Mouse (Mus musculus) embryonic facial prominence, embryonic 13.5 days (tissue): ENCODE measurements around the gene Zfp119b. TPM values are rescaled to one million over a fixed set of nuclear protein-coding genes. Genes with fewer than 3 reads are reported as not detected.
"Not testable (repeated sequence)": the region's sequence is repeated elsewhere in the genome, so short reads cannot be mapped to it uniquely, and the experiment has no call there.

Source experiments
- ATAC-seq: fragments of 200-750 bp; cut with Nextera tagmentation; 2 replicates; pipeline ENCODE4 v1.8.0; 2017; ENCODE audit warnings: low read depth; ENCODE audit not compliant: insufficient number of reproducible peaks, insufficient read depth, low FRiP score, low TSS enrichment
- H3K27ac ChIP-seq: fragments of 300-500 bp; sonication (generic); 2 replicates; pipeline ENCODE4 v1.5.1; 2015; ENCODE audit warnings: moderate library complexity, mild to moderate bottlenecking, inconsistent platforms
- H3K27me3 ChIP-seq: fragments of 300-500 bp; sonication (generic); 2 replicates; pipeline ENCODE4 v1.6.1; 2015; ENCODE audit warnings: mild to moderate bottlenecking, inconsistent platforms
- H3K36me3 ChIP-seq: fragments of 300-500 bp; sonication (generic); 2 replicates; pipeline ENCODE4 v1.6.1; 2015; ENCODE audit warnings: mild to moderate bottlenecking, inconsistent platforms
- H3K4me1 ChIP-seq: fragments of 300-500 bp; sonication (generic); 2 replicates; pipeline ENCODE4 v1.6.1; 2015; ENCODE audit warnings: inconsistent platforms
- H3K4me2 ChIP-seq: fragments of 300-500 bp; sonication (generic); 2 replicates; pipeline ENCODE4 v1.6.1; 2015; ENCODE audit warnings: moderate library complexity, mild to moderate bottlenecking, inconsistent platforms
- H3K4me3 ChIP-seq: fragments of 300-500 bp; sonication (generic); 2 replicates; pipeline ENCODE4 v1.5.1; 2015; ENCODE audit warnings: mild to moderate bottlenecking, inconsistent platforms
- H3K9ac ChIP-seq: fragments of 300-500 bp; sonication (generic); 2 replicates; pipeline ENCODE4 v1.6.1; 2015; ENCODE audit warnings: mild to moderate bottlenecking, inconsistent platforms
- H3K9me3 ChIP-seq: fragments of 300-500 bp; sonication (generic); 2 replicates; pipeline ENCODE4 v1.6.1; 2016; ENCODE audit warnings: inconsistent platforms
- WGBS: fragments of 180-500 bp; shearing (Covaris S2); methylation state at CpG from one replicate; pipeline ENCODE4 v1.1.7; 2015; ENCODE audit warnings: mixed read lengths; 5-methylcytosine and 5-hydroxymethylcytosine counted together
- polyA plus RNA-seq: library from polyadenylated mRNA; unstranded; fragments of >200 nt; fragmentation: Nextera tagmentation; extraction: Ambion mirVana; gene quantifications from 2 replicates; pipeline ENCODE4 v1.2.1, GENCODE M21; 2015

Zfp119b gene
- polyA plus RNA-seq, 1 experiment from 2014 or later, result 5.8 TPM

GRCm38 (mm10) chr17:55956591-55956990 is 7.3 kb upstream of the Zfp119b start:
- Histone ChIP-seq H3K36me3 (peaks cover 9% of the 10 kb centered on the region), H3K9ac (peak overlapping the region; percentile 66), H3K9me3 (no peaks in the 10 kb centered on the region), H3K27ac (no peak overlapping the region), H3K4me2 (peak overlapping the region; percentile 82), H3K27me3 (peaks cover 22% of the 10 kb centered on the region), H3K4me3 (peak overlapping the region; percentile 49), H3K4me1 (peaks cover 30% of the 10 kb centered on the region)
- ATAC-seq, result no peak
- 42% methylated on average over 6 of the region's 6 CpGs for WGBS

- Histone ChIP-seq H3K9me3 (no peaks in the 10 kb centered on the region), H3K36me3 (peaks cover 4% of the 10 kb centered on the region; the same call in 1 of the 2 replicates), H3K27me3 (peaks cover 22% of the 10 kb centered on the region), H3K9ac (peak overlapping the region; percentile 66), H3K4me1 (peaks cover 30% of the 10 kb centered on the region), H3K4me2 (peak overlapping the region; percentile 82), H3K4me3 (peak overlapping the region; percentile 49), H3K27ac (no peak overlapping the region)
- WGBS, result under 1% methylated on average over 26 of the region's 26 CpGs
- ATAC-seq, result no peak
Observed at GRCm38 (mm10) chr17:55956129-55956528, 6.8 kb upstream of the Zfp119b start.

- H3K9me3 ChIP-seq, result no peaks in the 10 kb centered on the region
- H3K4me1 ChIP-seq, result peaks cover 23% of the 10 kb centered on the region
- H3K4me2 ChIP-seq, result no peak overlapping the region
- H3K4me3 ChIP-seq, result no peak overlapping the region
- no peak overlapping the region for H3K9ac ChIP-seq
- H3K27me3 ChIP-seq, result peaks cover 26% of the 10 kb centered on the region
- H3K36me3 ChIP-seq, result no peaks in the 10 kb centered on the region
- no peak overlapping the region for H3K27ac ChIP-seq
- no peak for ATAC-seq
- WGBS, result 37% methylated on average over 16 of the region's 16 CpGs
Observed at GRCm38 (mm10) chr17:55954229-55954628, 4.9 kb upstream of the Zfp119b start.

GRCm38 (mm10) chr17:55953751-55954150 is 4.5 kb upstream of the Zfp119b start:
- no peak overlapping the region for H3K9ac ChIP-seq
- H3K36me3 ChIP-seq, result no peaks in the 10 kb centered on the region
- H3K27me3 ChIP-seq, result peaks cover 26% of the 10 kb centered on the region
- H3K27ac ChIP-seq, result no peak overlapping the region
- H3K4me1 ChIP-seq, result peaks cover 23% of the 10 kb centered on the region
- H3K4me3 ChIP-seq, result no peak overlapping the region
- no peaks in the 10 kb centered on the region for H3K9me3 ChIP-seq
- H3K4me2 ChIP-seq, result no peak overlapping the region
- WGBS, result 75% methylated on average over 6 of the region's 6 CpGs
- ATAC-seq, result no peak

- no peak within 1 kb of the TSS for H3K4me3 ChIP-seq
- no peak within 1 kb of the TSS for H3K4me2 ChIP-seq
- peaks cover 26% of the 10 kb centered on the region for H3K27me3 ChIP-seq
- H3K9ac ChIP-seq, result no peak within 1 kb of the TSS
- H3K4me1 ChIP-seq, result peaks cover 15% of the 10 kb centered on the region
- no peaks in the 10 kb centered on the region for H3K9me3 ChIP-seq
- H3K36me3 ChIP-seq, result no peaks in the 10 kb centered on the region
- H3K27ac ChIP-seq, result no peak within 1 kb of the TSS
- 68% methylated on average over 6 of the region's 6 CpGs for WGBS
- ATAC-seq, result no peak
Observed at GRCm38 (mm10) chr17:55952447-55953027, 3.2 kb upstream of the Zfp119b start, which contains the start of gene Ebi3. TSS of gene Ebi3 (plus strand) at chr17:55952640.

- Histone ChIP-seq H3K9ac (no peak overlapping the region), H3K36me3 (no peaks in the 10 kb centered on the region), H3K27ac (no peak overlapping the region), H3K4me3 (no peak overlapping the region), H3K4me1 (peaks cover 10% of the 10 kb centered on the region), H3K27me3 (peaks cover 26% of the 10 kb centered on the region), H3K4me2 (no peak overlapping the region), H3K9me3 (no peaks in the 10 kb centered on the region)
- no peak for ATAC-seq
Observed at GRCm38 (mm10) chr17:55952041-55952440, 2.7 kb upstream of the Zfp119b start.

- WGBS, result 78% methylated on average over 9 of the region's 9 CpGs
- Histone ChIP-seq H3K9ac (no peak overlapping the region), H3K4me3 (no peak overlapping the region), H3K36me3 (no peaks in the 10 kb centered on the region), H3K27ac (no peak overlapping the region), H3K9me3 (no peaks in the 10 kb centered on the region), H3K4me2 (no peak overlapping the region), H3K4me1 (peaks cover 3% of the 10 kb centered on the region; the same call in 1 of the 2 replicates), H3K27me3 (peaks cover 24% of the 10 kb centered on the region)
- ATAC-seq, result no peak
Observed at GRCm38 (mm10) chr17:55950601-55951000, 1.3 kb upstream of the Zfp119b start.

GRCm38 (mm10) chr17:55948647-55949046 is 653 bp downstream of the Zfp119b start:
- Histone ChIP-seq H3K36me3 (no peaks in the 10 kb centered on the region), H3K9me3 (no peaks in the 10 kb centered on the region), H3K4me3 (no peak overlapping the region), H3K9ac (no peak overlapping the region), H3K4me1 (peaks cover 6% of the 10 kb centered on the region; the same call in 1 of the 2 replicates), H3K27me3 (peaks cover 4% of the 10 kb centered on the region), H3K27ac (no peak overlapping the region), H3K4me2 (no peak overlapping the region)
- ATAC-seq, result no peak
- WGBS, result 87% methylated on average over 4 of the region's 4 CpGs

- Histone ChIP-seq H3K27ac (peak overlapping the region; percentile 89), H3K27me3 (peaks cover 2% of the 10 kb centered on the region; the same call in 1 of the 2 replicates), H3K4me1 (peaks cover 6% of the 10 kb centered on the region; the same call in 1 of the 2 replicates), H3K4me2 (peak overlapping the region; percentile 82), H3K9me3 (no peaks in the 10 kb centered on the region), H3K4me3 (peak overlapping the region; percentile 52), H3K9ac (peak overlapping the region; percentile 74), H3K36me3 (no peaks in the 10 kb centered on the region)
- ATAC-seq, result no peak
- 27% methylated on average over 5 of the region's 5 CpGs for WGBS
Observed at GRCm38 (mm10) chr17:55945696-55946095, 3.6 kb downstream of the Zfp119b start.

GRCm38 (mm10) chr17:55944866-55945682 is 4.2 kb downstream of the Zfp119b start:
- Histone ChIP-seq H3K27ac (peak overlapping the region; percentile 89), H3K4me2 (peak overlapping the region; percentile 82), H3K9ac (peak overlapping the region; percentile 74), H3K4me3 (peak overlapping the region; percentile 52)
- peak; percentile 93 for ATAC-seq
- H3K27me3 ChIP-seq, H3K36me3 ChIP-seq, H3K4me1 ChIP-seq, H3K9me3 ChIP-seq: not testable (repeated sequence)
- under 1% methylated on average over 56 of the region's 56 CpGs for WGBS

- not testable (repeated sequence) for H3K27me3 ChIP-seq, ATAC-seq, H3K4me1 ChIP-seq, H3K9me3 ChIP-seq
- Histone ChIP-seq H3K36me3 (peaks cover 11% of the 10 kb centered on the region), H3K27ac (peak overlapping the region; percentile 89), H3K9ac (peak overlapping the region; percentile 74), H3K4me3 (peak overlapping the region; percentile 52), H3K4me2 (peak overlapping the region; percentile 82)
- WGBS, result 36% methylated on average over 10 of the region's 10 CpGs
Observed at GRCm38 (mm10) chr17:55944387-55944865, 4.9 kb downstream of the Zfp119b start.
